Mouse (Mus musculus) adipose tissue, adult 10 weeks (tissue): ENCODE measurements around the gene Trmt1. TPM values are rescaled to one million over a fixed set of nuclear protein-coding genes. Genes with fewer than 3 reads are reported as not detected.

ENCODE experiments used
- polyA plus RNA-seq: library from polyadenylated mRNA; stranded (reverse); fragments of 350-450 nt; fragmentation: Illumina TruSeq; extraction: RNeasy Lipid Tissue Mini Kit (QIAGEN cat#74804); gene quantifications from one replicate; pipeline ENCODE4 v1.2.3, GENCODE M21; 2014; ENCODE audit warnings: low read depth, low replicate concordance

Trmt1 gene
- polyA plus RNA-seq, result 67.1 TPM

DNA sequence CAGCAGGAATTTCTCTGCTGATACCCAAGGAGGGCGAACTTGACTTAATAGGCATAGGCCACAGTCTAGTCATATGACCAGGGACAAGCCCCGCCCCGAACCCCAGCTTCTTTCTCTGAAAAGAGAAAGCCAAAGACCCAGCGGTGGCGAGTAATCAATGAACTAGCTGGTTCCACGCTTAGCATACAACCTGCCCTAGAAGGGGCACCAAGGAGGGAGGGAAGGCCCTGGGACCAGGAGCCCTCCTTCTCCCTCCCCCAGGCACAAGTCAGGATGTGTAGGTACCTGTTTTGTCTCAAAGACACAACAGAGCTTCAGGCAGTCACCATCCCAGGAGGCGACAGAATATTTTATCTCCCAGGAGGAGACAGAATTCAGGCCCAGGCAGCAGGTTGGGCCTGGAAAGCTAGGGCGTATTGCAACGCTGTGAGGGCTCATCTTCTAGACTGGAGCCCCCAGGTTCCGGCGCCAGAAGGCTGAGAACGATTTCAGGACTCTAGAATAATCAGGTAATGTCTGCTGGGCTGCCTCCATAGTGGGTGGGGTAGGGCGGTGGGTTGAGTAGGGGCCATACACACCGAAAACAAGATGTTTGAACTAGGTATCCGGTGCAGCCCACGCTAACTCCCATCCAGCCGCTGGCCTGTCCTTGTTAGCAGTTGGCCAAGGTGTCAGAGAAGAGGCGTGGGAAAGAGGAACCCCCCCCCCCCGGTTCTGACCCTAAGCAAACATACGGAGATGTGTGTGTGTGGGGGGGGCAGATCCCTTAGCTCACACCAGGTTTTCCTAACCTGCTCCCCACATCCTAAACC is at the start of gene Trmt1:
Gene Trmt1, plus strand, starts transcription at position 117 of the 812 bp plus-strand sequence.

GRCm38 (mm10) chr8:84662581-84663065 is 23.5 kb upstream of the Trmt1 start, which contains the start of gene Ier2:
Gene Ier2, minus strand, starts transcription at chr8:84662852.

GRCm38 (mm10) chr8:84687705-84688100 is 1.6 kb downstream of the Trmt1 start, which contains the start of gene Nacc1:
Gene Nacc1, minus strand, starts transcription at chr8:84687862.

GRCm38 (mm10) chr8:84700941-84701911 is 15.1 kb downstream of the Trmt1 start, which contains the start of gene Lyl1:
Gene Lyl1, plus strand, starts transcription at chr8:84701457.

GRCm38 (mm10) chr8:84722850-84723570 is 36.9 kb downstream of the Trmt1 start, which contains the start of gene G430095P16Rik:
Gene G430095P16Rik, plus strand, starts transcription at chr8:84723007.

Other genes starting within 250 kb of the Trmt1 start
- gene Ier2, start 23.5 kb upstream of the Trmt1 start, polyA plus RNA-seq, result 38.2 TPM
- gene Nacc1, start 1.6 kb downstream of the Trmt1 start, polyA plus RNA-seq, result 48.3 TPM
- 6.4 TPM for gene Lyl1, start 15.2 kb downstream of the Trmt1 start, polyA plus RNA-seq
- 1.8 TPM for gene G430095P16Rik, start 36.7 kb downstream of the Trmt1 start, polyA plus RNA-seq
- 69.9 TPM for gene Nfix, start 114.0 kb downstream of the Trmt1 start, polyA plus RNA-seq
- gene Dand5, start 136.5 kb downstream of the Trmt1 start, polyA plus RNA-seq, result 6.5 TPM
- gene Gadd45gip1, start 145.2 kb downstream of the Trmt1 start, polyA plus RNA-seq, result 13.5 TPM
- 56.6 TPM for gene Rad23a, start 154.4 kb downstream of the Trmt1 start, polyA plus RNA-seq
- gene Calr, start 160.6 kb downstream of the Trmt1 start, polyA plus RNA-seq, result 1,480 TPM
- gene Farsa, start 170.7 kb downstream of the Trmt1 start, polyA plus RNA-seq, result 31.3 TPM
- gene Syce2, start 185.8 kb downstream of the Trmt1 start, polyA plus RNA-seq, result 21.8 TPM
- gene Gcdh, start 207.6 kb downstream of the Trmt1 start, polyA plus RNA-seq, result 45.3 TPM
- gene Klf1, start 215.6 kb downstream of the Trmt1 start, polyA plus RNA-seq, result 0.34 TPM
- gene Dnase2a, start 222.3 kb downstream of the Trmt1 start, polyA plus RNA-seq, result 46.1 TPM